Mouse (Mus musculus) neural tube, embryonic 14.5 days (tissue): ENCODE measurements around the gene Usp45. TPM values are rescaled to one million over a fixed set of nuclear protein-coding genes. Genes with fewer than 3 reads are reported as not detected.
A peak's percentile ranks its signal among the peaks of the same experiment; 100 is the strongest.

Source experiments
- ATAC-seq: fragments of 200-750 bp; cut with Nextera tagmentation; 2 replicates; pipeline ENCODE4 v1.8.0; 2017; ENCODE audit warnings: low read depth, mild to moderate bottlenecking, moderate TSS enrichment, moderate library complexity
- H3K27ac ChIP-seq: fragments of 300-500 bp; sonication (generic); 2 replicates; pipeline ENCODE4 v1.5.1; 2014; ENCODE audit warnings: low read depth, mild to moderate bottlenecking, control low read depth, low read length, moderate library complexity, mixed read lengths
- H3K27me3 ChIP-seq: fragments of 300-500 bp; sonication (generic); 2 replicates; pipeline ENCODE4 v1.6.1; 2014; ENCODE audit warnings: low read length; ENCODE audit not compliant: control insufficient read depth, insufficient read depth
- H3K36me3 ChIP-seq: fragments of 300-500 bp; sonication (generic); 2 replicates; pipeline ENCODE4 v1.6.1; 2014; ENCODE audit warnings: low read length, mixed read lengths; ENCODE audit not compliant: control insufficient read depth, insufficient read depth
- H3K4me1 ChIP-seq: fragments of 300-500 bp; sonication (generic); 2 replicates; pipeline ENCODE4 v1.6.1; 2014; ENCODE audit warnings: low read length; ENCODE audit not compliant: control insufficient read depth, insufficient read depth
- H3K4me2 ChIP-seq: fragments of 300-500 bp; sonication (generic); 2 replicates; pipeline ENCODE4 v1.6.1; 2014; ENCODE audit warnings: mild to moderate bottlenecking, low read depth, low read length, control low read depth
- H3K4me3 ChIP-seq: fragments of 300-500 bp; sonication (generic); 2 replicates; pipeline ENCODE4 v1.5.1; 2014; ENCODE audit warnings: low read depth, low read length, control low read depth, mixed read lengths
- H3K9ac ChIP-seq: fragments of 300-500 bp; sonication (generic); replicated peaks from 2 replicates; pipeline ENCODE4 v1.6.1; 2014; ENCODE audit warnings: low read depth, mild to moderate bottlenecking, control low read depth, low read length, mixed read lengths
- H3K9me3 ChIP-seq: fragments of 300-500 bp; sonication (generic); 2 replicates; pipeline ENCODE4 v1.6.1; 2016; ENCODE audit warnings: low read length; ENCODE audit not compliant: control insufficient read depth
- WGBS: fragments of 180-500 bp; shearing (Covaris S2); extraction: QIAGEN DNeasy Blood & Tissue Kit; methylation state at CpG from one replicate; pipeline ENCODE4 v1.1.7; 2014; 5-methylcytosine and 5-hydroxymethylcytosine counted together
- polyA plus RNA-seq: library from polyadenylated mRNA; unstranded; fragments of >200 nt; fragmentation: Nextera tagmentation; extraction: Ambion mirVana; gene quantifications from 2 replicates; pipeline ENCODE4 v1.2.1, GENCODE M21; 2014

Gene Usp45
- polyA plus RNA-seq, 1 experiment from 2014 or later: 9.6 TPM

GRCm38 (mm10) chr4:21879565-21880220 lies 112.7 kb downstream of the Usp45 start, which contains the start of gene Coq3:
Gene Coq3, plus strand, starts transcription at chr4:21879673.
- Histone ChIP-seq H3K36me3 (no peaks in the 10 kb centered on the region), H3K9me3 (no peaks in the 10 kb centered on the region), H3K27me3 (no peaks in the 10 kb centered on the region), H3K27ac (peak within 1 kb of the TSS; percentile 88), H3K4me3 (peak within 1 kb of the TSS; percentile 61), H3K4me1 (peaks cover 6% of the 10 kb centered on the region), H3K9ac (peak within 1 kb of the TSS; percentile 70), H3K4me2 (peak within 1 kb of the TSS; percentile 66)
- peak; percentile 95 for ATAC-seq
- under 1% methylated on average over 51 of the region's 51 CpGs for WGBS

GRCm38 (mm10) chr4:21882806-21883205 lies 115.8 kb downstream of the Usp45 start:
- Histone ChIP-seq H3K27me3 (no peaks in the 10 kb centered on the region), H3K4me2 (no peak overlapping the region), H3K4me1 (peaks cover 6% of the 10 kb centered on the region), H3K9ac (no peak overlapping the region), H3K9me3 (no peaks in the 10 kb centered on the region), H3K36me3 (no peaks in the 10 kb centered on the region), H3K27ac (no peak overlapping the region), H3K4me3 (no peak overlapping the region)
- 93% methylated on average over 6 of the region's 6 CpGs for WGBS
- no peak for ATAC-seq

GRCm38 (mm10) chr4:21885831-21886230 lies 118.9 kb downstream of the Usp45 start:
- Histone ChIP-seq H3K4me3 (no peak overlapping the region), H3K4me1 (no peaks in the 10 kb centered on the region), H3K4me2 (no peak overlapping the region), H3K9ac (no peak overlapping the region), H3K27me3 (no peaks in the 10 kb centered on the region), H3K9me3 (no peaks in the 10 kb centered on the region), H3K27ac (no peak overlapping the region), H3K36me3 (no peaks in the 10 kb centered on the region)
- ATAC-seq: no peak
- WGBS: 87% methylated on average over 8 of the region's 8 CpGs

Other genes starting within 250 kb of the Usp45 start
- gene Prdm13, start 81.2 kb upstream of the Usp45 start, polyA plus RNA-seq: 0.36 and 0.50 TPM in 2 replicates
- 71.5 and 76.5 TPM in 2 replicates for gene Ccnc, start 39.5 kb upstream of the Usp45 start, polyA plus RNA-seq
- gene Tstd3, start 56 bp downstream of the Usp45 start, polyA plus RNA-seq: 22.4 and 25.3 TPM in 2 replicates
- gene Pnisr, start 80.4 kb downstream of the Usp45 start, polyA plus RNA-seq: 194 and 225 TPM in 2 replicates
- 14.5 and 14.6 TPM in 2 replicates for gene Coq3, start 112.5 kb downstream of the Usp45 start, polyA plus RNA-seq
- gene Faxc, start 164.2 kb downstream of the Usp45 start, polyA plus RNA-seq: 23.8 and 35.0 TPM in 2 replicates